Mouse (Mus musculus) layer of hippocampus, adult 8-10 months (tissue): ENCODE data around the gene Dusp7. TPM values are rescaled to one million over a fixed set of nuclear protein-coding genes. Genes with fewer than 3 reads are reported as not detected.
A peak's percentile ranks its signal among the peaks of the same experiment; 100 is the strongest.

ENCODE experiments used
- DNase-seq, 2 experiments: peaks; one replicate each; pipeline ENCODE4 v3.0.0; 2022; ENCODE audit warnings: low spot score in 2 of 2
- total RNA-seq, 4 experiments: library from RNA; stranded (reverse); gene quantifications; 2 replicates each; pipeline ENCODE4 v1.2.4; 2022

The Dusp7 gene
- total RNA-seq, 4 experiments from 2014 or later, result 78.0 to 84.8 (median 80.5) TPM

- no peak for DNase-seq
Measured at GRCm38 (mm10) chr9:106420608-106421007, 52.2 kb downstream of the Dusp7 start.

- DNase-seq, result no peak
Measured at GRCm38 (mm10) chr9:106421033-106421864, 52.8 kb downstream of the Dusp7 start.

- DNase-seq, result peak; percentile 79 to 91
Measured at GRCm38 (mm10) chr9:106421865-106422160, 53.4 kb downstream of the Dusp7 start.

Other genes starting within 250 kb of the Dusp7 start
- gene Glyctk, start 210.5 kb upstream of the Dusp7 start, total RNA-seq, result 1 to 10 TPM; 3.5 to 6.2 (median 5.9) TPM
- gene Wdr82, start 197.7 kb upstream of the Dusp7 start, total RNA-seq, result 100 to 1,000 TPM; 109 to 145 (median 125) TPM
- gene Ppm1m, start 168.9 kb upstream of the Dusp7 start, total RNA-seq, result 10 to 100 TPM; 21.7 to 27.4 (median 23.0) TPM
- 10 to 100 TPM; 53.5 to 61.3 (median 56.8) TPM for gene Twf2, start 165.5 kb upstream of the Dusp7 start, total RNA-seq
- 1 to 10 TPM in 3 of 4 experiments, under 1 TPM in 1; 0.94 to 3.2 (median 2.1) TPM for gene Tlr9, start 146.0 kb upstream of the Dusp7 start, total RNA-seq
- 100 to 1,000 TPM; 146 to 162 (median 156) TPM for gene Alas1, start 120.0 kb upstream of the Dusp7 start, total RNA-seq
- gene Poc1a, start 87.6 kb upstream of the Dusp7 start, total RNA-seq, result 10 to 100 TPM; 14.7 to 17.7 (median 16.2) TPM
- 100 to 1,000 TPM; 250 to 295 (median 266) TPM for gene Rpl29, start 60.8 kb downstream of the Dusp7 start, total RNA-seq
- 10 to 100 TPM; 14.0 to 21.3 (median 15.0) TPM for gene Acy1, start 69.7 kb downstream of the Dusp7 start, total RNA-seq
- gene Abhd14b, start 78.8 kb downstream of the Dusp7 start, total RNA-seq, result 10 to 100 TPM; 14.7 to 17.7 (median 17.0) TPM
- gene Abhd14a, start 79.0 kb downstream of the Dusp7 start, total RNA-seq, result 10 to 100 TPM; 35.6 to 44.4 (median 40.2) TPM
- gene Pcbp4, start 84.7 kb downstream of the Dusp7 start, total RNA-seq, result 100 to 1,000 TPM; 186 to 215 (median 199) TPM
- gene Gpr62, start 97.3 kb downstream of the Dusp7 start, total RNA-seq, result 10 to 100 TPM in 3 of 4 experiments, 1 to 10 TPM in 1; 9.4 to 12.4 (median 10.6) TPM
- 10 to 100 TPM; 32.7 to 42.1 (median 33.2) TPM for gene Rrp9, start 107.3 kb downstream of the Dusp7 start, total RNA-seq
- 10 to 100 TPM in 1 of 4 experiments, 1 to 10 TPM in 3; 6.0 to 10.9 (median 7.4) TPM for gene Parp3, start 108.3 kb downstream of the Dusp7 start, total RNA-seq
- not detected for gene Iqcf1, start 131.3 kb downstream of the Dusp7 start, total RNA-seq
- gene Iqcf5, start 145.9 kb downstream of the Dusp7 start, total RNA-seq, result not detected
- not detected for gene Iqcf3, start 193.0 kb downstream of the Dusp7 start, total RNA-seq
- not detected for gene Iqcf4, start 202.4 kb downstream of the Dusp7 start, total RNA-seq